Mouse (Mus musculus): ENCODE results near the gene Il2rb. TPM values are rescaled to one million over a fixed set of nuclear protein-coding genes. Genes with fewer than 3 reads are reported as not detected.

Il2rb gene
- total RNA-seq (2021), result under 1 TPM; 0.07 to 0.20 TPM
- long read RNA-seq, experiment 1, full-length matches to known transcripts, result 1 of 1 reads
- long read RNA-seq, experiment 1, partial matches to known transcripts, result 0 of 1 reads
- long read RNA-seq, experiment 1, other reads (novel, unspliced or antisense), result 0 of 1 reads
- long read RNA-seq, experiment 2, result 0 reads

- intact Hi-C loops (cut with DNase I), result no loop called here
Measured at GRCm38 (mm10) chr15:78494968-78495406, at the start of gene Il2rb. Gene Il2rb, minus strand, starts transcription at chr15:78495271.

GRCm38 (mm10) chr15:78544561-78545001 lies 49.5 kb upstream of the Il2rb start, which contains the start of gene Sstr3:
Gene Sstr3, minus strand, starts transcription at chr15:78544685.
- intact Hi-C loops (cut with DNase I), result no loop called here
- DNase-seq, result no peak

More at GRCm38 (mm10) chr15:78494968-78495406, at the start of gene Il2rb:
- no peak for DNase-seq

GRCm38 (mm10) chr15:78544041-78544440 lies 49.0 kb upstream of the Il2rb start:
- DNase-seq, result no peak
- intact Hi-C loops (cut with DNase I), result no loop called here

- DNase-seq, result no peak
- intact Hi-C loops (cut with DNase I), result no loop called here
Measured at GRCm38 (mm10) chr15:78542767-78543303, 47.8 kb upstream of the Il2rb start.

- intact Hi-C loops (cut with DNase I), result no loop called here
Measured at GRCm38 (mm10) chr15:78542098-78542766, 47.2 kb upstream of the Il2rb start.

GRCm38 (mm10) chr15:78541606-78542005 lies 46.5 kb upstream of the Il2rb start:
- intact Hi-C loops (cut with DNase I), result no loop called here
- DNase-seq, result peak; percentile 33 to 69

More at GRCm38 (mm10) chr15:78542098-78542766, 47.2 kb upstream of the Il2rb start:
- DNase-seq, result no peak

GRCm38 (mm10) chr15:78541036-78541435 lies 46.0 kb upstream of the Il2rb start:
- DNase-seq, result no peak
- intact Hi-C loops (cut with DNase I), result no loop called here

GRCm38 (mm10) chr15:78535723-78536421 lies 40.8 kb upstream of the Il2rb start:
- intact Hi-C loops (cut with DNase I), result loop anchor here (10.0 kb wide), 2 partner anchors 181 to 281 kb away; no protein-coding TSS in a partner anchor
- DNase-seq, result no peak

- DNase-seq, result no peak
- intact Hi-C loops (cut with DNase I), result loop anchor here (5.0 to 10.0 kb wide), 4 partner anchors 49 to 356 kb away; no protein-coding TSS in a partner anchor
Measured at GRCm38 (mm10) chr15:78533346-78533835, 38.3 kb upstream of the Il2rb start.

- intact Hi-C loops (cut with DNase I), result loop anchor here (1.0 to 10.0 kb wide), 6 partner anchors 18 to 355 kb away; no protein-coding TSS in a partner anchor
Measured at GRCm38 (mm10) chr15:78532566-78533345, 37.7 kb upstream of the Il2rb start.

GRCm38 (mm10) chr15:78531901-78532469 lies 36.9 kb upstream of the Il2rb start:
- peak; percentile 98 for DNase-seq
- intact Hi-C loops (cut with DNase I), result loop anchor here (1.0 to 10.0 kb wide), 6 partner anchors 18 to 355 kb away; no protein-coding TSS in a partner anchor

More at GRCm38 (mm10) chr15:78532566-78533345, 37.7 kb upstream of the Il2rb start:
- no peak for DNase-seq

- peak in 1 of 2 experiments; percentile 28 for DNase-seq
- intact Hi-C loops (cut with DNase I), result loop anchor here (5.0 to 10.0 kb wide), 4 partner anchors 51 to 354 kb away; no protein-coding TSS in a partner anchor
Measured at GRCm38 (mm10) chr15:78531451-78531720, 36.3 kb upstream of the Il2rb start.

GRCm38 (mm10) chr15:78530671-78531450 lies 35.8 kb upstream of the Il2rb start, which contains the start of gene C1qtnf6:
Gene C1qtnf6, minus strand, starts transcription at chr15:78531416.
- intact Hi-C loops (cut with DNase I), result loop anchor here (5.0 to 10.0 kb wide), 4 partner anchors 51 to 354 kb away; no protein-coding TSS in a partner anchor
- DNase-seq, result peak; percentile 79 to 84

- intact Hi-C loops (cut with DNase I), result loop anchor here (5.0 to 10.0 kb wide), 4 partner anchors 52 to 353 kb away; no protein-coding TSS in a partner anchor
- no peak for DNase-seq
Measured at GRCm38 (mm10) chr15:78530141-78530540, 35.1 kb upstream of the Il2rb start.

- intact Hi-C loops (cut with DNase I), result no loop called here
- DNase-seq, result peak; percentile 78 to 83
Measured at GRCm38 (mm10) chr15:78529428-78529990, 34.4 kb upstream of the Il2rb start.

GRCm38 (mm10) chr15:78528726-78529411 lies 33.8 kb upstream of the Il2rb start:
- intact Hi-C loops (cut with DNase I), result no loop called here
- DNase-seq, result peak; percentile 52 to 53

- DNase-seq, result peak; percentile 56 to 60
- intact Hi-C loops (cut with DNase I), result no loop called here
Measured at GRCm38 (mm10) chr15:78527973-78528372, 32.9 kb upstream of the Il2rb start.

Data from heart, postnatal 14 days (tissue).